Mouse (Mus musculus) intestine, embryonic 16.5 days (tissue): Measurements from ENCODE around the gene Olfr51. TPM values are rescaled to one million over a fixed set of nuclear protein-coding genes. Genes with fewer than 3 reads are reported as not detected.
"Not testable (repeated sequence)": the region's sequence is repeated elsewhere in the genome, so short reads cannot be mapped to it uniquely, and the experiment has no call there.

Experiments
- ATAC-seq: fragments of 200-750 bp; cut with Nextera tagmentation; 2 replicates; pipeline ENCODE4 v1.8.0; 2017; ENCODE audit warnings: moderate TSS enrichment, moderate library complexity
- H3K27ac ChIP-seq: fragments of 300-500 bp; sonication (generic); 2 replicates; pipeline ENCODE4 v1.5.1; 2014; ENCODE audit warnings: mild to moderate bottlenecking, low read length
- H3K27me3 ChIP-seq: fragments of 300-500 bp; sonication (generic); replicated peaks from 2 replicates; pipeline ENCODE4 v1.6.1; 2014; ENCODE audit warnings: low read length, control low read depth, mixed read lengths; ENCODE audit not compliant: control insufficient read depth, insufficient read depth
- H3K36me3 ChIP-seq: fragments of 300-500 bp; sonication (generic); 2 replicates; pipeline ENCODE4 v1.6.1; 2014; ENCODE audit warnings: low read length, control low read depth; ENCODE audit not compliant: control insufficient read depth, insufficient read depth
- H3K4me1 ChIP-seq: fragments of 300-500 bp; sonication (generic); 2 replicates; pipeline ENCODE4 v1.6.1; 2014; ENCODE audit warnings: low read length, control low read depth, mixed read lengths; ENCODE audit not compliant: control insufficient read depth, insufficient read depth
- H3K4me2 ChIP-seq: fragments of 300-500 bp; sonication (generic); 2 replicates; pipeline ENCODE4 v1.6.1; 2014; ENCODE audit warnings: low read depth, low read length, control low read depth
- H3K4me3 ChIP-seq: fragments of 300-500 bp; sonication (generic); 2 replicates; pipeline ENCODE4 v1.5.1; 2014; ENCODE audit warnings: mild to moderate bottlenecking, low read length
- H3K9ac ChIP-seq: fragments of 300-500 bp; sonication (generic); 2 replicates; pipeline ENCODE4 v1.6.1; 2014; ENCODE audit warnings: low read depth, low read length
- H3K9me3 ChIP-seq: fragments of 300-500 bp; sonication (generic); 2 replicates; pipeline ENCODE4 v1.6.1; 2016; ENCODE audit warnings: low read length, control low read depth; ENCODE audit not compliant: control insufficient read depth
- WGBS: fragments of 180-500 bp; shearing (Covaris S2); extraction: QIAGEN DNeasy Blood & Tissue Kit; methylation state at CpG from one replicate; pipeline ENCODE4 v1.1.7; 2014; 5-methylcytosine and 5-hydroxymethylcytosine counted together
- polyA plus RNA-seq: library from polyadenylated mRNA; unstranded; fragments of >200 nt; fragmentation: Nextera tagmentation; extraction: Ambion mirVana; gene quantifications from 2 replicates; pipeline ENCODE4 v1.2.1, GENCODE M21; 2015

Gene Olfr51
- polyA plus RNA-seq, 1 experiment from 2014 or later, result not detected

DNA sequence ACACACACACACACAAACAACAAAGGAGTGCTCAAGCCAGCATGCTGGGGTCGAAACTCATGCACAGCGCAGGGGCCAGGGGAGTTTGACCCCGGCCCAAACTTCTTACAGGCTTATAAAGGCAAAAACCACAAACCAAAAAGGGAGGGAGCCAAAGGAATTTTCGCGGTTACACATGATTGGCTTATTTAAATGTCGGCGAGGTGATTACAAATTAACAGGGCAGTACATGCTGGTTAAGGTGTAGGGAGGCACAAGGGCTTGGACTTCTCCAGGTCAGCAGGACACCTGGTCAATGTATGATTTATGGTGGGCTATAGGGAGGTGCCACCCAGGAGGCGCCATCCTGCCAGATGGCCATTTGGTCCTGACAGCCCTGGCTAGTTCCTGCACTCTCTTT, 26.0 kb downstream of the Olfr51 start:
- not testable (repeated sequence) for H3K4me1 ChIP-seq, ATAC-seq, H3K4me3 ChIP-seq

DNA sequence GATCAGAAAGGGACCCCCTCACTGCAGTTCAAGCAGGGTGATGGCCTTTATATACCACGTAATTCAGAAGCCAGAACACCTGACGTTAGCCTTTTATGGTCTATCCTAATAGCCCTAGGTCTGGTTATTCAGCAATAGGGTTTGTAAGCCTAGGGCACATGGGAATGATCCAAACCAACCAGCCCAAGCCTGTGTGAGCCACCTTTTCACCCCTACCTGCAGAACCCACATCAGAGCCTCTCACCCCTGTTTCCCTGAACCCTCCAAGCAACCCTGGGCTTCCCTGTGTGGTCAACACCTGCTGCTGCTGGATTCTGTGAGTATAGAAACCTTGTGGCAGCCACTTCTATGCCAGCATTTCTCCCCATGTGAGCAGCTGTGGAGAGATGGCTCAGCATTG, 26.8 kb downstream of the Olfr51 start:
- no peak overlapping the region for H3K9ac ChIP-seq
- no peaks in the 10 kb centered on the region for H3K36me3 ChIP-seq
- no peak for ATAC-seq
- H3K4me2 ChIP-seq, result no peak overlapping the region
- H3K27ac ChIP-seq, result no peak overlapping the region
- H3K4me3 ChIP-seq, result no peak overlapping the region
- 57% methylated on average over 2 of the region's 2 CpGs for WGBS
- H3K9me3 ChIP-seq, result no peaks in the 10 kb centered on the region
- H3K27me3 ChIP-seq, result no peaks in the 10 kb centered on the region
- H3K4me1 ChIP-seq, result no peaks in the 10 kb centered on the region

More for the DNA sequence above, 26.0 kb downstream of the Olfr51 start:
- not testable (repeated sequence) for H3K27ac ChIP-seq, H3K27me3 ChIP-seq, H3K9me3 ChIP-seq, H3K9ac ChIP-seq, H3K36me3 ChIP-seq, H3K4me2 ChIP-seq
- 68% methylated on average over 8 of the region's 8 CpGs for WGBS

DNA sequence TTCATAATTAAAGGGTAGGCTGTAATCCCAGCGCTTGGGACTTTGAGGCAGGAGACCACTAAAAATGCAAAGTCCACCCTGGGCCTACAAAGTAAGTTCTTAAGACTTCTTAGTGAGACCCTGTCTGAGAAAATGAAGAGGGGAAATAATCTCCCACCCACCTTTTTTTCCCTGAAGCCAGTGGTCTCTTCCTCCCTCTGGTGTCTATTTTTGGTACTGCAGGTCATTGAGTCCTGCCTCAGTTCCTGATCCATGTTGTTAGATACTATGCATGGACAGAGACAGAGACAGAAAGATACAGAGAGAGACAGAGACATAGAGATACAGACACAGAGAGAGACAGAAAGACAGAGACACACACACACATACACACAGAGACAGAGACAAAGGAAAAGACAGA, 29.5 kb downstream of the Olfr51 start:
- Histone ChIP-seq H3K4me1 (no peaks in the 10 kb centered on the region), H3K9me3 (no peaks in the 10 kb centered on the region), H3K27ac (no peak overlapping the region), H3K27me3 (no peaks in the 10 kb centered on the region), H3K4me2 (no peak overlapping the region), H3K36me3 (no peaks in the 10 kb centered on the region), H3K4me3 (no peak overlapping the region), H3K9ac (no peak overlapping the region)
- WGBS, result 19% methylated on average over 1 of the region's 1 CpGs
- ATAC-seq, result no peak

DNA sequence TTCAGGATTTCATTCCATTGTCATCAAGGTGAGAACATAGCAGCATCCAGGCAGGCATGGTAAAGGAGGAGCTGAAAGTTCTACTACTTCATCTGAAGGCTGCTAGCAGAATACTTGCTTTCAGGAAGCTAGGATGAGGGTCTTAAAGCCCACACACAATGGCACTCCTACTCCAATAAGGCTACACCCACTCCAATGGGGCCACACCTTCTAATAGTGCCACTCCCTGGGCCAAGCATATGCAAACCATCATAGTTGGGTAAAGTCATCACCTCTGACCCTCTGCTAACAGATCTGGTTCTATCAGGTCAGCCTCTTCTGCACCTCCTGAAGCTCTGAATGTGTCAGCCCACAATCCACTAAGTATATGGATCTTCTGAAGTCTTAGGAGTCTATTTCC, 30.7 kb downstream of the Olfr51 start:
- H3K4me1 ChIP-seq, H3K9ac ChIP-seq, H3K27me3 ChIP-seq, H3K4me3 ChIP-seq, H3K4me2 ChIP-seq, ATAC-seq, H3K27ac ChIP-seq, H3K9me3 ChIP-seq, H3K36me3 ChIP-seq: not testable (repeated sequence)

DNA sequence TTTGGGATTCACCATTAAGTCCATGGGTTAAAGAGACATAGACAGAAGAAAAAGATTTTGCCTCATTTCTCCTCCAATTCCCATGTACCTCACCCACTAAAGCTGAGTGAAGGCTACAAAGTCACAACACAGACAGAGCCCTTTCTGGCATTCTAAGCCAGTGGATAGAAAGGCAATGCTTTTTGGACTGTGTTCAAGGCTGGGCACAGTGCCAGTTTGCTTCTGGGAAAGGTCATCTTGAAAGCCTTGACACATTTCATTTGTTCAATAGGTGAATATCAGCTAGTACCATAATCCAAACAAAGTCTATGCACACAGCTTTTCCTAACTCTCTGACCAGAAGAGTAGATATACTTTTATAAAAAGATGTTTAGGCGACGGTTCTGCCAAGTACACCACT, 32.6 kb downstream of the Olfr51 start:
- Histone ChIP-seq H3K4me2 (no peak overlapping the region), H3K36me3 (no peaks in the 10 kb centered on the region), H3K27me3 (no peaks in the 10 kb centered on the region), H3K4me1 (no peaks in the 10 kb centered on the region), H3K9ac (no peak overlapping the region), H3K9me3 (no peaks in the 10 kb centered on the region), H3K27ac (no peak overlapping the region), H3K4me3 (no peak overlapping the region)
- ATAC-seq, result no peak
- 75% methylated on average over 2 of the region's 2 CpGs for WGBS

DNA sequence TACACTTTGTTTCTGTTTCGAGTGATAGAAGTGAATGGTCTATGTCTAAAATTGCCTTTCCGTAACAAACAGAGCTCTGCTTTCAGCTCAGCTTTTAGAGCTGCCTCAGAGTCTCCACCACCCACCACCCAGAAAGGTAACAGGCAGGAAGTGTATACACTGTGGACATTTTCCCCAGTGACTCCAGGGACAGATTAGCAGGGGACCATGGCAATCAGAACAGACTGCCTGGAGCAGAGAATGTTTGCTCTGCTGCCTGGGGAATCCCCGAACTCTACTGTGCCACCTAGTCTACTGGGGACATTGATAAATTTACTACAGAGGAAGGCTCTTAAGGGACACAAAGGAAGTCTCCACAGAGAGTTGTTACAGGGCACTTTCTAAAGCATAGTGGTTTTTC, 41.4 kb downstream of the Olfr51 start:
- ATAC-seq, result not testable (repeated sequence)

DNA sequence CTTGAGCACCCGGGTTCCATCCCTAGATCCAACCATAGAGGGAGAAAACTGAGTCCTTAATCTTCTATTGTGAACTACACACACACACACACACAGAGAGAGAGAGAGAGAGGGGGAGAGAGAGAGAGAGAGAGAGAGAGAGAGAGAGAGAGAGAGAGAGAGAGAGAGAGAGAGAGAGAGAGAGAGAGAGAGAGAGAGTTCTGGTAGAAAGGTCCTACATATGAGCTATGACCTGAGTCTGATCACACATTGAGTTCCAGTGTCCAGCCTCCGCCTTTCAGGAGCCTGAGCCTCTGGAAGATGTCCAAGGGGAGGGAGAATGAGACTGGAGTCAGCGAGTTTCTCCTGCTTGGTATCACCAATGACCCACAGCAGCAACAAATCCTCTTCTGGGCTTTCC, 44.4 kb downstream of the Olfr51 start, which contains the start of gene Olfr1375:
Gene Olfr1375 (plus strand): TSS at position 301 of the 400 bp plus-strand sequence.
- H3K4me3 ChIP-seq, H3K27me3 ChIP-seq, H3K4me1 ChIP-seq, H3K36me3 ChIP-seq, H3K9ac ChIP-seq, H3K9me3 ChIP-seq, ATAC-seq, H3K4me2 ChIP-seq, H3K27ac ChIP-seq: not testable (repeated sequence)
- 76% methylated on average over 3 of the region's 3 CpGs for WGBS

More for the DNA sequence above, 41.4 kb downstream of the Olfr51 start:
- H3K9ac ChIP-seq, H3K4me3 ChIP-seq, H3K36me3 ChIP-seq, H3K9me3 ChIP-seq, H3K27ac ChIP-seq, H3K4me2 ChIP-seq, H3K4me1 ChIP-seq, H3K27me3 ChIP-seq: not testable (repeated sequence)
- WGBS, result 59% methylated on average over 3 of the region's 3 CpGs

DNA sequence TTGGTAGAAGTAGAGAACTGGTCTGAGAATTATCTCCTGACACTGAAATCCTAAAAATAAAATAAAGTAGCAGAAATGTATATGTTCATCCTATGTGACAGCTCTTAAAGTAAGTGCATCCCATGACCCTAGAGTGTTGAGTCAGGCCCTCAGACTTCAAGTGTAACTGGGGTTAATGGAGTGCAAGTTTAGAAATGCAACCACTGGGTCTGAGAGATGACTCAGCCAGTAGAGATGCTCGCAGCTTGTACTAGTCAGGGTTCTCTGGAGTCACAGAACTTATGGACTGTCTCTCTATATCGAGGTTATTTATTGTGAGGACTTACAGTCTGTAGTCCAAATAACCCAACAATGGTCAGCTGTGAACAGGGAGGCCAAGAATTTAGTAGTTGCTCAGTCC, 48.3 kb downstream of the Olfr51 start:
- Histone ChIP-seq H3K27me3 (no peaks in the 10 kb centered on the region), H3K4me2 (no peak overlapping the region), H3K27ac (no peak overlapping the region), H3K4me1 (no peaks in the 10 kb centered on the region), H3K9me3 (no peaks in the 10 kb centered on the region), H3K4me3 (no peak overlapping the region), H3K36me3 (no peaks in the 10 kb centered on the region), H3K9ac (no peak overlapping the region)
- no peak for ATAC-seq
- 58% methylated on average over 2 of the region's 2 CpGs for WGBS

DNA sequence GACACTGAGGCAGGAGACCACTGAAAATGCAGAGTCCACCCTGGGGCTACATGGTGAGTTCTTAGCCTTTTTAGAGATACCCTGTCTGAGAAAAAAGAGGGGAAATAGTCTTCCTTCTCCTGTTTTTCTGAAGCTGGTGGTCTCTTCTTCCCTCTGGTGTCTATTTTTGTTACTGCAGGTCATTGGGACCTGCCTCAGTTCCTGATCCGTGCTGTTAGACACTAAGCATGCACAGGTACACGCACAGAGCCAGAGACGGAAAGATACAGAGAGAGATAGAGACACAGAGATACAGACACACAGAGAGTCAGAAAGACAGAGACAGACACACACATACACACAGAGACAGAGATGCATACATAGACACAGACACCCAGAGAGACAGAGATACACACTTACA, 49.8 kb downstream of the Olfr51 start:
- Histone ChIP-seq H3K9me3 (no peaks in the 10 kb centered on the region), H3K4me2 (no peak overlapping the region), H3K27me3 (no peaks in the 10 kb centered on the region), H3K4me1 (no peaks in the 10 kb centered on the region), H3K36me3 (no peaks in the 10 kb centered on the region), H3K27ac (no peak overlapping the region), H3K9ac (no peak overlapping the region), H3K4me3 (no peak overlapping the region)
- ATAC-seq, result no peak
- WGBS, result 53% methylated on average over 3 of the region's 3 CpGs

DNA sequence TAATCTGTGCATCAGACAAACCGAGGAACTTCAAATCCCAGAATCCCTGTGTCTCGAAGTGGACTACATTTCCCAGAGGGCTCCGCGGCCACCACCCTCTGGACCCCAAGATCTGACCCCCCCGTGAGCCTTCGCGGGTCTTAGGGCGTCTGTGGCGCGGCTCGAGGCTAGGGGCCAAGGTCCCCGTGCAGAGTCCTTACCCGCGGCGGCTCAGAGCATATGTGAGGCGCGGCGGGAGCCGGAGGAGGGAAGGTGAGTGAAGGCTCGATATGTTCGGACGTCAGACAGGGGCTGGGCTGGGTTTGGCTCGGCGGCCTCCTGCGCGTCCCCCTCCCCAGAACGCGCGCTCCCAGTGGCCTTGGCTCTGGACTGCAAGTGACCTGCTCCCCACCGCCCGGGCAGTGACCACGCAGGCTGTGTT, 55.8 kb downstream of the Olfr51 start, which contains the start of gene Zfp354a:
Gene Zfp354a (plus strand): TSS at position 107 of the 421 bp plus-strand sequence.
- under 1% methylated on average over 32 of the region's 32 CpGs for WGBS
- peak; percentile 97 for ATAC-seq

More for the DNA sequence above, 55.8 kb downstream of the Olfr51 start, which contains the start of gene Zfp354a:
- Histone ChIP-seq H3K27ac (peak within 1 kb of the TSS; percentile 57; the same call in 1 of the 2 replicates), H3K9ac (peak within 1 kb of the TSS; percentile 89), H3K4me3 (peak within 1 kb of the TSS; percentile 79), H3K4me1 (no peaks in the 10 kb centered on the region), H3K36me3 (no peaks in the 10 kb centered on the region; the same call in 1 of the 2 replicates), H3K27me3 (no peaks in the 10 kb centered on the region), H3K9me3 (no peaks in the 10 kb centered on the region), H3K4me2 (peak within 1 kb of the TSS; percentile 86)
